Mouse (Mus musculus): ENCODE measurements around the gene Fbxl2.
"Not testable (repeated sequence)": the region's sequence is repeated elsewhere in the genome, so short reads cannot be mapped to it uniquely, and the experiment has no call there.

- not testable (repeated sequence) for TF ChIP-seq POLR2A (IDR thresholded peaks at IDR 0.05; ENCODE audit: borderline replicate concordance, insufficient read depth, low read length); CTCF (IDR thresholded peaks at IDR 0.05; ENCODE audit: borderline replicate concordance, insufficient read depth, low read depth, low read length)
Observed at GRCm38 (mm10) chr9:114092188-114092587, 46.2 kb upstream of the Fbxl2 start.
